Mouse (Mus musculus): ENCODE results near the gene C2cd4c.

Gene C2cd4c

GRCm38 (mm10) chr10:79612192-79613135 is 1.4 kb downstream of the C2cd4c start:
- no peak for DNase-seq (ENCODE audit: low spot score in 2 of 2)

- no peak for DNase-seq (ENCODE audit: low spot score in 2 of 2)
Observed at GRCm38 (mm10) chr10:79611296-79611695, 2.5 kb downstream of the C2cd4c start.

DNA sequence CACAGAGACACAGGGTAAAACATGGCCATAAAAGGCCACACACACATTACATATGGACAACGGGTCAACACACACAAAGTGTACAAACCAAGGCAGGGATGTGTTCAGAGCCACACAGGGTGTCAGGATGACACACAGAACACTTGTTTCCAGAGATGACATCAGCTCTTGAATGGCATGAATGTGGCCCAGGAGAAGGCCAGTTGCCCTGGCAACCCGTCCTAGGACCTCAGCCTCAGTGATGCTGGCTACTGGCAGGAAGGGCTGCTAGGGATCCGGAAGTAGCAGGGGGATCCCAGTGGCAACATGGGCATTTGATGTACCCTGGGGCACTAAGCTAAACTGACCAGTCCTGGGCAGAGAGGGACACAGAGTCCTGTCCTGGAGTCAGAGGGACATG is 4.5 kb downstream of the C2cd4c start:
- DNase-seq (ENCODE audit: low spot score in 2 of 2), result no peak

GRCm38 (mm10) chr10:79607892-79608291 is 5.9 kb downstream of the C2cd4c start:
- DNase-seq (ENCODE audit: low spot score in 2 of 2), result no peak

GRCm38 (mm10) chr10:79606537-79606936 is 7.3 kb downstream of the C2cd4c start:
- DNase-seq (ENCODE audit: low spot score in 2 of 2), result no peak

DNA sequence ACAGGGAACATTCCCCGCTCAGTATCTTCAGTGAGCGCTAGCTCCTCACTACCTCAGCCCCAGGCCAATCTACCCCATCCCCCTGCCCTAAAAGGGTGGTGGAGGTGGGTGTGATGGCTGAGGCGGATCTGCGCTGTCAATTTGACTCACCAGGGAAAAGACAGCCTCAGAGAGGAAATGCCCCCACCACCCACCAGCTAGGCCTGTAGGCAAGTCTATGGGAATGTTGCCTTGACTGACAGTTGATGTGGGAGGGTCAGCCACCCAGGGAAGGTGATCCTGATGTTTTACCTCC is 15.9 kb downstream of the C2cd4c start:
- DNase-seq (ENCODE audit: low spot score in 2 of 2), result no peak

- DNase-seq (ENCODE audit: low spot score in 2 of 2), result no peak
Observed at GRCm38 (mm10) chr10:79597051-79597935, 16.5 kb downstream of the C2cd4c start.

GRCm38 (mm10) chr10:79595590-79595929 is 18.3 kb downstream of the C2cd4c start:
- no peak for DNase-seq (ENCODE audit: low spot score in 2 of 2)

DNA sequence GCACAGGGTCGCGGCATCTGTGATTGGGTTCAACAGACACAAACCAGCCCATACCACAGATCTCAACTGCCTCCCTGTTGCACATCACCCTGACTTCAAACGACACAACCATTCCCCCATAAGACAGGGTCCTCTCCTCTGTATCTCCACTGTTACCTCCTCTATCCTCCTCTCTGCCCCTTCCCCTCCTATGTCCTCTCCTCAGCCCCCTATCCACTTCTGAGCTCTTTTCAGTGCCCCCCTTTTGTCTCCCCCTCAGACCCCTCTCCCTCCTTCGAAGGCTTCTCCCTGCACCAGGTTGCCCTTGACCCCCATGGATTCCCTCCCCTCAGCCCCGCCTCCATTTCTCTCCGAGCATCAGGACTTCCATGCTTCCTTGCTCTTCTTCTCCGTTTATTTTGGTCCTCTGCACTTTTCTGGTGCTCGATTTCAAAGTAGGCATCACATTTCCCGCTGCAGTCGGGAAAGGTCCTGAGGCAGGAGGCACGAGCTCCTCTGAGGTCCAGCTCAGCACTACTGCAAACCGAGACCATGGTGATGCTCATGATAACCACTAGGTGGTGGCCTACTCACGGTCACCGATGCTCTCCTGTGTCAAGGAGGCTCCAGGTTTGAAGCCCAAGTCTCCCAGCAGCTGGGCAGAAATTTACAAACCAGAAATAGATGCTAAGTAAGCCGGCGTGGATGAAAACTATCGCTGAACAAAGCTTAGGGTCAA is 18.8 kb downstream of the C2cd4c start:
- peak; percentile 26 to 29 for DNase-seq (ENCODE audit: low spot score in 2 of 2)

GRCm38 (mm10) chr10:79594111-79594510 is 19.7 kb downstream of the C2cd4c start:
- no peak for DNase-seq (ENCODE audit: low spot score in 2 of 2)

DNA sequence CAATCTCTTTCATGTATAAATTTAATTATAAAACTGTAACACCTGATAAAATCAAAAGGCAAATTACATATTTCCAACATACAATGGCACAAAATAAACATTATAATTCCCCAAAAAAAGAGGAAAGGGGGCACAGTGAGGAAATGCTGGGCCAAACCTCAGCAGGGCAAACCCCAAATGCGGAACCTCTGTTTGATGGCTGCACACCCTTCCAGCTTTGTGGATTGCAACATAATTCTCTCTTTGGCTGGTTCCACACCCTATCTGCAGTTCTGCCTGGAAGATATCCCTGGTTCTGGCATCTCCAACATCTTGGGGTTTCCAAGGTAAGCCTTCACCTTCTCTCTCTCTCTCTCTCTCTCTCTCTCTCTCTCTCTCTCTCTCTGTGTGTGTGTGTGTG is 23.1 kb downstream of the C2cd4c start:
- DNase-seq (ENCODE audit: low spot score in 2 of 2), result no peak

DNA sequence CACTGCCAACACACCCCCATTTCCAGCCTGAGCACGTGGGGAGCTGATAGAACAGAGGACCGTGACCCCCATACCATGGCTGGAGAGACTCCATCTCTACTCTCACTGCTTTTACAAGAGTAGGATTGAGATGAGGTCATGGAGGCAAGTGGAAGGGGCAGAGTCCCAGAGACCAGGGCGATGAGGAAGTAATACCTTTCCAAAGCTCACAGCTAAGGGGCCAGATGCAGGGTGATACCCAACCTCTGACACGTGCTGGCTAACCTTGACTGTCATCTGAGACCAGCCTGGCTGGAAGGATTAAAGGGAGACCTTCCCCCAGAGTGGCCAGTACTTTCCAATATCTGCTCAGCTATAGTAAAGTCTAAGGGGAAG is 26.1 kb downstream of the C2cd4c start:
- DNase-seq (ENCODE audit: low spot score in 2 of 2), result no peak

- DNase-seq (ENCODE audit: low spot score in 2 of 2), result no peak
Observed at GRCm38 (mm10) chr10:79587061-79587751, 26.6 kb downstream of the C2cd4c start, which contains the start of gene Theg. TSS of gene Theg (minus strand) at chr10:79587331.

DNA sequence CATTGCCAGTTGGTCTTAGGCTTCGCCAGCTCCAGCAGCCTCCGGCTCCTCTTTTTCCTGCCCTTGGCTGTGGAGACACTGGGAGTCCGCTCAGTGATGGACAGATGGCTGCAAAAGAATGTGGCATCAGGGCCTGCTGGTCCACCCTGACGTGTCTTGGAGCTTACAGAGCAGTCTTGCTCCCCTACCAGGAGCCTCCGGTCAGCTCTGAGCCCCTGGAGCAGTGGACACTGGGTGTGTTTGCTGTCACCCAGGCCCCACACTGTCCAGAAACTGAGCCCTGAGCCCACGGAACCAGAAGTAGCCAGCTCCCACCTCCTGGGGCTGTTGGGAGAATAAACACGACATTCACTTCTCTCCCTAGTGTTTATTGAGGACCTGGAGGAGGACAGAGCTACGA is 27.6 kb downstream of the C2cd4c start:
- no peak for DNase-seq (ENCODE audit: low spot score in 2 of 2)

DNA sequence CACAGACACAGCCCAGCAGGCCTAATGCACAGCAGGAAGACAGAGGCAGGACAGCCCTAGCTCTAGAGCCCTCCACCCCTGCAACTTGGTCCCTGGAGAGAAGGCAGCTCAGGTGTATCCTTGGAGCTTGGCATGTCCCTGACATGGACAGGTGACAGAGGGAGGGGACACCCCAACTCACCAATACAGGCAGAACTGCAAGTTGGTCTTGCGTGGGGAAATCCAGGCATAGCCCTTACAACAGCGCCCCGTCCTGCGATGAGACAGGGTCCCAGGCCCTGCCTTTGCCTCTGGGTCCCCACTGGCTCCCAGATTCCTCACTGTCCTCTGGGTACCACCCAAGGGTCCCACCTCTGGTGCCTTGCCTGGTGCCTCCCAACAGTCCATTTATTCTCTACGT is 28.1 kb downstream of the C2cd4c start:
- DNase-seq (ENCODE audit: low spot score in 2 of 2), result no peak

GRCm38 (mm10) chr10:79585136-79585535 is 28.7 kb downstream of the C2cd4c start:
- no peak for DNase-seq (ENCODE audit: low spot score in 2 of 2)

DNA sequence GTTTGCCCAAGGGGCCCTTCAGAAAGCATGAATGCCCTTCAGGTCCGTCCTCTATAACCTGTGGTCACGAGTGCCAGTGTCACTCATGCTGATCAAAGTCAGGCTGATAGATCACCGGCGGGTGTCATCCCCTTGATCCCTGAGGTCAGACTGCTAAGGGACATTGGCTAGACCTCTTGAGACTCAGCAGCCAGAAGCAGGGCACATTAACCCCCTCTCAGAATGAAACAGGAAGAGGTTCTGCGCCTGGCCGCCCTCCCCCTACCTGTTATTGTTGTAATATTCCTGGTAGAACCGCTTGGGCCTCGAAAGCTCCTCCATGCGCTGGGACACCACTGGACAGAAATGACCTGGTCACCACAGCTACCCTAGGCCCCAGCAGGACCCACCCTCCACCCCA is 29.4 kb downstream of the C2cd4c start:
- no peak for DNase-seq (ENCODE audit: low spot score in 2 of 2)

GRCm38 (mm10) chr10:79584021-79584420 is 29.8 kb downstream of the C2cd4c start:
- DNase-seq (ENCODE audit: low spot score in 2 of 2), result no peak

- no peak for DNase-seq (ENCODE audit: low spot score in 2 of 2)
Observed at GRCm38 (mm10) chr10:79581501-79581900, 32.3 kb downstream of the C2cd4c start.

DNA sequence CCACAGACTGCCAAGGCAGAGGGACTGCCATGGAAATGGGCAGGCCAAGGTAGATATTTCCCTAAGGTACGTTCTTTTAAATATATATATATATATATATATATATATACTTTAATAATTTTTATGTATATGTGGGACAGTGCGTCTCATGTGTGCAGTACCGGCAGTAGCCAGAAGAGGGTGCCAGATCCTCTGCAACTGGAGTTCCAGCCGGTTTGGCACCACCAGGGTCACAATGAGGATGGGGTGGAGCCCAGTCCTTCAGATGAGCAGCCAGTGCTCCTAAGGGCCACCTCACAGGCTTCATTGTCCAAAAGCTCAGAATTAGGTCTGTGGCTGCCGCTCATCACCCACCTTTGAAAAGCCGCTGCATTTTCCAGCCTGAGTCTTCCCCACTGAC is 33.0 kb downstream of the C2cd4c start:
- DNase-seq (ENCODE audit: low spot score in 2 of 2), result no peak

- DNase-seq (ENCODE audit: low spot score in 2 of 2), result no peak
Observed at GRCm38 (mm10) chr10:79580356-79580755, 33.5 kb downstream of the C2cd4c start.

DNA sequence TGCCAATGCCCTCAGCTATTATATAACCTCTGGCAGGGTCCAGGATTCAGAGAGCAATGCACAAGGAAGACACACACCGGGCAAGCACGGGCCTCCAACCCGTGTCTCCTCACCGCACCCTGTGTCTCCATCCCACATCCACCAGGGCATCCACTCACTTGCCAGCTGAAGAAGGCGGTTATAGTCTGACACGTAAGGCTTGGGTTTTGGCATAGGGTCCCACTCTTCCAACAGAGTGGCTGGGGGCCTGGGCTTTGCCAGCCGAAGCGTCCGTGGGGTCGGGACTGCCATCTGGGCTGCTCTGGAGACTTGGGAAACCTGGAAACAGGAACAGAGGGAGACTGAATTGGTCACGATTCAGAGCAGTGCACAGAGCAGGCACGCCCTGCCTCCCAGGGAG is 34.0 kb downstream of the C2cd4c start:
- no peak for DNase-seq (ENCODE audit: low spot score in 2 of 2)

Measured in urinary bladder, postnatal 36 days (tissue).